Mouse (Mus musculus) bone marrow macrophage, adult 2 months (primary cell): ENCODE data around the gene Wasf1.

Experiments used
- CTCF ChIP-seq: IDR thresholded peaks from 2 replicates; pipeline ENCODE4 v1.5.1; 2012; ENCODE audit warnings: low read depth, mild to moderate bottlenecking, low read length, moderate library complexity
- POLR2A ChIP-seq: IDR thresholded peaks from 2 replicates; pipeline ENCODE4 v1.6.1; 2012; ENCODE audit warnings: mild to moderate bottlenecking, low read depth, low read length, borderline replicate concordance

- TF ChIP-seq CTCF (no peak), POLR2A (no peak)
Measured at GRCm38 (mm10) chr10:40961365-40961764, 78.1 kb downstream of the Wasf1 start.
